Mouse (Mus musculus): ENCODE results near the gene Nfxl1.

Nfxl1 gene

DNA sequence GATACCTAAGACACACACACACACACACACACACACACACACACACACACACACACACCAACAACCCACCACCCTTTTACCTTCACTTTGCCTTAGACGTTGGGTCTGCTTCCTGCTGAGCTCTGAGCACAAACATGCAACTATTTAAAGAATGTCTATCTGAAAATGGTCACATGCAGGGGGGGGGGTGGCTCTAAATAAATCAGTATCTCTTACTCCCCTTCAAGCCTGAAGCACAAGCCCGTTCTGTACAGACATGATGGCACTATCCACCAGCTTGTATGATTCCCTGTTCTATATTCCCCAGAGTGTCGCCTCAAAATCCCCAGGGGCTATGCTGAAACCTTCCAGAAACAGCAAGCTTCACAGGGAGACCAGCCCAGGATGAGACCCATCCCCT is 57.7 kb downstream of the Nfxl1 start:
- DNase-seq (ENCODE audit: extremely low spot score, low spot score) = peak; percentile 12

DNA sequence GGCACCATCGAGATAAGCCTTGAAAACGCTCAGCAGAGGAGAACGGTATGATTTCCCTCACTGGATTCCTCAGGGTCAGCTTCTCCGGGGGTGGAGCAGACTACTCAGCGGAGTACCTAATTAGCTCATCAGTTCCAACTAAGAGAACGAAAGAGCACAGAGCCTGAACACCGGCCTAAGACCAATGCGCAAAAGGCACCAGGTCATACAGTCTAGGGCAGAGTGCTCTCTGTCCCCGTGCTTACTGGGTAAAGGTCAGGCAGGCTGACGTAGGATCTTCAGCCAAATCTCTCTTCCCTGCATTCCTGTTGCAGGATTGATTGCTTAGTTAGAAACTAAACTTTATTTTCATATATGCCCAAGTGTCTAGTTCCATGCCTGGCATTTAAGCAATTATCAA is 61.2 kb downstream of the Nfxl1 start:
- DNase-seq (ENCODE audit: extremely low spot score, low spot score) = no peak

DNA sequence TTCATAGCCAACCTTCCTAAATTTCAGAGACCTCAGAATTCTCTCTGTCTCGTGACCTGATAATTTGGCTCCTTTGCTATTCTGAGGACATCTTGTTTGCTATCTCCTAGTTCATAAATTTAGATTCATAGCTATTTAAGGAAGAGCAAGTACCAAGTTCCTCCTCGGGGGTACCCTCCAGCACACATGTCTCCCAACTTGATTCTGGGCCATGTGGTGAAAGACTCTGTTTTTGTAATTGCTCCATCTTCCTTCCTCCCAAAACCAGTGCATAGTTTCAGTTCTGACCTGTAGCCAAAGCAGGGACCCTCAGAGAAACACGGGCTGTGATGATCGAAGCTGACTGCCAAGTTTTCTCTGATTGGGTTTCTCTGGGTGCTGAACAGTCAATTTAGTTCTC is 62.7 kb downstream of the Nfxl1 start:
- DNase-seq (ENCODE audit: extremely low spot score, low spot score) = no peak

DNA sequence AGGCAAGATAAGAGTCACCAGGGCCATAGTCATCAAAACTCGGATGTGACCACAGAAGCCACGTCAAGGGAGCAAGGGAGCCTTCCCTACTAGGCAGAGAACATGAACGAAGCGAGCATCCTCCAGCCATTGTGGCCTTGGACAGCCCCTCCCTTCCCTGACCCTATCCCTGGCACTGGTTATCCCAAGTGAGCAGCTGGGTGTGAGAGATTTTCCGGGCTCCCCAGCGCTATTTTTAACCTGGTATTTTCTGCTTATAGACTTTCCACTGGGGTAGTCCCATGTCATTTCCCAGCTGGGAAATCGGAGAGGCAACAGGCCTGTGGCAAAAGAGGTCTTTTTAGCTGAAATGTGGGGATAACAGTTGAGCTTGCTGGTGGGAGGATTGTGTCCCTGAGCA is 65.6 kb downstream of the Nfxl1 start:
- no peak for DNase-seq (ENCODE audit: extremely low spot score, low spot score)

DNA sequence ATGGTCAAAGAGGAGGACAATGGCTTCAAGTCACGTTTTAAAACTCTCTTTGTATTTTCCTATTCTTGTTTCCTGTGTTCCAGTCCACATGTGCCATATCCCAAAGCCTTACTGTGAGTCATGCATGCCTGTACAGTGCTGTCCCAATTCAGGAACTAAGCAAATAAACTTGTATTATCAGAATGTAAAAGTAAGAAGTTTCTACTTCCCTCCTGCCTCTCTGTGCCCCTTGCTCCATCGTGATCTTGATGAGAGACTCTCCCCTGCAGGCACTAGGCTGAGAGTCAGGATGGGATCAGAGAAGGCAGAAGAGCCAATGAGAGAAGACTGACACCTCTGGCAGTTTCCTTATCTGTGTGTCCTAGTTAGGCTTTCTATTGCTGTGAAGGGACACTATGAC is 68.3 kb downstream of the Nfxl1 start:
- DNase-seq (ENCODE audit: extremely low spot score, low spot score) = no peak

DNA sequence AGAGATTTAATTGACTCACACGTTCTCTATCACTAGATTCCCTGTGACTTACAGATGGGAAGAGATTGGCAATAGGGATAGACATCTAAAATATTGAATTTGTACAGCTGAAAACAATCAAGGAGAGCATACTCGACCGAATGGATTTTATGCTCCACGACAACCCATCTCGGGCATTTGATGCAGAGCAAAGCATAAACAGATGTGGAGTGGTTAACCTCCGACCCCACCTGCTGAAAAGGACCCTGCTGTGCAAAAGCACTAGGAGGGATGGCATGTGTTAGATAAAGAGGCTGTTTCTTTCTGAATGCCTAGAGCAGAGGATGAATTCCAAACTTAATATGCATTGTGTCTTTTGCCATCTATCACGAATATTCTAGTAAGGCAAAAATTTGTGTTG is 79.0 kb downstream of the Nfxl1 start:
- DNase-seq (ENCODE audit: extremely low spot score, low spot score) = peak; percentile 48

DNA sequence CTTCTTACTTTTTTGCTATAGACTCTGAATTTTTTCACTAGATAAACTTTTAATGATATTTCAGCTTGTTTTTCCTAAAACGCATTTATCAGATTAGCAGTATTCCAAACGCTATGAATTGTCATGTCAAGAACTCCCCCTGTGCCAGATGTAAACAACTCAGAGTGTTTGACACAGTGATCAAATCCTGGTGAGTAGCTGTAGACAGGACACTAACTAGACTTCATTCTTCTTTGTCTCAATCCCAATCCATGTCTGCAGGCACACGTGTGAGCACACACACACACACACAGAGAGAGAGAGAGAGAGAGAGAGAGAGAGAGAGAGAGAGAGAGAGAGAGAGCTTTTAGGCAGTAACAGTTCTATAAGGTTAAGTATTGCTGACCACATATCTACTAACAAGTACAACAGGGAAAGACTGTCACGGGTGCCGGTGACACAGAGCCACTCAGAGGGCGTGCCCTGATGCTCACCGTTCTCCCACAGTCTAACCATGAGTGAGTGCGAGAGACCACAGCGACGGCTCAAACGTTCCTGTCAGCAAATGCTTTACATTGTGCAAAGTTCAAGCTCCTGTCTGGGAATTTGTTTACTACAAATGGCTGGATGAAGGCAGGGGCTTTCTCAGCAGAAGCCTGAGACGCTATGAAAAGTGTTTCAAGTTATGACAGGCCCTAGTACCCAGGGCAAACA is 87.0 kb downstream of the Nfxl1 start:
- no peak for DNase-seq (ENCODE audit: extremely low spot score, low spot score)

DNA sequence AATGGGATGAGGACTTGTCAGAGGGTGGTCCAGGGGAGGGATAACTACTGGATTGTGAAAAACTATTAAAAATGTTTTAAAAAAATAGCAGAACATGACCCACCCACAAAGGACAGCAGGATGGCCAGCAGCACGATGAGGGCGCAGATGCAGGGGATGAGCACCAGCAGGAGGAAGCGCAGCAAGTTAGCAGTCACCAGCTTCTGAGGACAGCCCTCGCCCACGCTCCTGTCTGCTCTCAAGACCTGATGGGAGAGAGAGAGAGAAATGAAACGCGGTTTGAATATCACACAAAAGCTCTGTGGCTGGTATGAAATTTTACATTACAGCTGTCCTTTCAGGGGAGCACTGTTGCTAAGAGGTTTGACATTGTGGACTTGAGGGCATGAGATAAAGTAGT is 87.7 kb downstream of the Nfxl1 start:
- DNase-seq (ENCODE audit: extremely low spot score, low spot score) = no peak

DNA sequence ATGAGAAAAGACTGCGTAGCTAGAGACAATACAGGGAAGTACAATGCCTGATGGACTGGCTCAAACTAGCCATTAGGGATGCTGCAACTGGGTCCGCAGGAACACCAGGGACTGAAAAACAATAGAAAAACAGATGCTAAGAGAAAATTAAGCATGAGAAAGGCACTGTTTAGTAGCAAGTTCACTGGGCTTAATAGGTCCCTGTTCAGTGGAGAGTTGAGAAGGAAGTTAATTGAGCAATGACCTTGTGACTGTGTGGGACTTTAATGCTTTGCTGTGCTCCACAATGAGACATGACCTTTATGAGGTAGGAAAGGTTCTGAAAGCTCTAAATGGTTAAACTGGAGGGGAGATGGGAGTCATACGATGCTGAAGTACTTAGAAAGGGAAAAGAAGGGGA is 94.6 kb downstream of the Nfxl1 start:
- no peak for DNase-seq (ENCODE audit: extremely low spot score, low spot score)
